Mouse (Mus musculus) heart, postnatal 0 days (tissue): ENCODE data around the gene Gm21887.
"Not testable (repeated sequence)": the region's sequence is repeated elsewhere in the genome, so short reads cannot be mapped to it uniquely, and the experiment has no call there.

Source experiments
- CTCF ChIP-seq: IDR thresholded peaks from 2 replicates; pipeline ENCODE4 v1.5.1; 2016; ENCODE audit warnings: antibody characterized with exemption, control low read depth, low read depth
- EP300 ChIP-seq: IDR thresholded peaks from 2 replicates; pipeline ENCODE4 v1.6.1; 2016; ENCODE audit warnings: antibody characterized with exemption, low read depth

DNA sequence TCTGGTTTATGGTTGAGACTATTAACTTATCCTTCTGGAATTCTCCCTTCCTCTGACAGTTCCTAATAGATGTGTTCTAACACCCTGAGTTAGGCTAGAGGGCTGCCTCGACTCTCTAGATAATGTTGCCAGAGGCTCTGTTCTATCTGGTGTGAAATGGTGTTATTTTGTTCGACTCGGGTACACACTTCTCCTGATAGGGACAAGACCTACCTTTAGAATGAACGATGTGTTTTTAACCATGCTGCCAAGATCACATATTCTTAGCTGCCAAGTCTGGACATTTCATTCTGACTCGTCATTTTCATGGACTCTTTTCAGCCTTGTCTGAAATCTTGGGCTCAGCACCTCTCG is 29.3 kb upstream of the Gm21887 start:
- not testable (repeated sequence) for TF ChIP-seq CTCF, EP300
